Mouse (Mus musculus) CH12.LX (cell line): ENCODE measurements around the gene Slc6a3.

Experiments used
- CHD1 ChIP-seq: IDR thresholded peaks from 2 replicates; pipeline ENCODE4 v1.6.1; 2012; ENCODE audit warnings: low read depth, low read length, improper control_type of control experiment, inconsistent platforms
- CHD2 ChIP-seq: IDR thresholded peaks from 2 replicates; pipeline ENCODE4 v1.6.1; 2011; ENCODE audit warnings: low read length, improper control_type of control experiment
- CTCF ChIP-seq, 2 experiments: IDR thresholded peaks in 1 of 2; conservative IDR thresholded peaks in 1 of 2; 2 replicates each; pipeline ENCODE4 v1.5.1; 2011 to 2012; ENCODE audit warnings: low read depth in 2 of 2, low read length in 2 of 2, improper control_type of control experiment in 1 of 2, inconsistent platforms in 1 of 2, mild to moderate bottlenecking in 1 of 2, moderate library complexity in 1 of 2
- EP300 ChIP-seq: IDR thresholded peaks from 2 replicates; pipeline ENCODE4 v1.6.1; 2011; ENCODE audit warnings: low read length, improper control_type of control experiment
- HCFC1 ChIP-seq: IDR thresholded peaks from 2 replicates; pipeline ENCODE4 v1.6.1; 2012; ENCODE audit warnings: low read depth, mild to moderate bottlenecking, inconsistent platforms, low read length, improper control_type of control experiment
- MAFK ChIP-seq: IDR thresholded peaks from 2 replicates; pipeline ENCODE4 v1.6.1; 2011; ENCODE audit warnings: low read length, improper control_type of control experiment; ENCODE audit not compliant: insufficient replicate concordance
- MEF2A ChIP-seq: IDR thresholded peaks from 2 replicates; pipeline ENCODE4 v1.6.1; 2014; ENCODE audit warnings: low read depth, mild to moderate bottlenecking, inconsistent platforms, low read length, improper control_type of control experiment, borderline replicate concordance
- NRF1 ChIP-seq: IDR thresholded peaks from 2 replicates; pipeline ENCODE4 v1.6.1; 2014; ENCODE audit warnings: low read depth, mild to moderate bottlenecking, inconsistent platforms, low read length, improper control_type of control experiment, moderate library complexity
- POLR2A ChIP-seq: IDR thresholded peaks from 2 replicates; pipeline ENCODE4 v1.6.1; 2011; ENCODE audit warnings: low read depth, mild to moderate bottlenecking, improper control_type of control experiment, low read length
- TCF12 ChIP-seq: IDR thresholded peaks from 2 replicates; pipeline ENCODE4 v1.6.1; 2014; ENCODE audit warnings: low read depth, mild to moderate bottlenecking, inconsistent platforms, low read length, improper control_type of control experiment
- USF1 ChIP-seq: IDR thresholded peaks from 2 replicates; pipeline ENCODE4 v1.6.1; 2014; ENCODE audit warnings: low read depth, mild to moderate bottlenecking, inconsistent platforms, low read length, improper control_type of control experiment
- ZMIZ1 ChIP-seq: IDR thresholded peaks from 2 replicates; pipeline ENCODE4 v1.6.1; 2012; ENCODE audit warnings: low read depth, mild to moderate bottlenecking, inconsistent platforms, low read length, improper control_type of control experiment

DNA sequence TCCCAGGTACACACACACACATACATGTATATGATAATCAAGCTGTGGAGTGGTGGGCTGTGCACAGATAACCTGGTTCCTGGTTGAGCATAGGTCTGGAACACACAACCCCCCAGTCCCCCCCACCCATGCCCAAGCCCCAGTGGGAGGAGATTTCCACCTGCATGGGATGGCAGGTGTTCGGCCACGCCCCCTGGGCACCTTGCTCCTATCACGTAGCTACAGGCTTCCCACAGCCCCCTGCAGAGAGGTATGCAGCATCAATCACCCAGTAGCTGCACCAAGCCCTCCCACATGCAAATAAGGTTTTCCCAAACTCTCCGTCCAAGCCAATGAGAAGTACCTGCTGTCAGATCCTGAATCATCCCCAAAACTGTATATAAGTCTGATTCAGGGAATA, 19.7 kb upstream of the Slc6a3 start:
- TF ChIP-seq ZMIZ1 = no peak
- no peak for TF ChIP-seq CTCF (conservative IDR thresholded peaks at IDR 0.05 in 1 of 2, IDR thresholded peaks at IDR 0.05 in 1 of 2; ENCODE audit: low read depth in 2 of 2, low read length in 2 of 2)
- TF ChIP-seq USF1 = no peak
- no peak for TF ChIP-seq MAFK
- no peak for TF ChIP-seq CHD2
- no peak for TF ChIP-seq POLR2A
- TF ChIP-seq EP300 = no peak
- no peak for TF ChIP-seq TCF12
- TF ChIP-seq NRF1 = no peak
- TF ChIP-seq MEF2A = no peak
- TF ChIP-seq HCFC1 = no peak
- TF ChIP-seq CHD1 = no peak
